Mouse (Mus musculus): ENCODE measurements around the gene Rtn2. TPM values are rescaled to one million over a fixed set of nuclear protein-coding genes. Genes with fewer than 3 reads are reported as not detected.

The Rtn2 gene
- total RNA-seq, 2 experiments from 2014 or later = 800 to 833 TPM

GRCm38 (mm10) chr7:19335583-19335982, 53.2 kb downstream of the Rtn2 start:
- no peak for DNase-seq
- intact Hi-C loops (cut with DNase I; ENCODE audit: low total_unique reads) = no loop called here

GRCm38 (mm10) chr7:19337122-19337521, 54.7 kb downstream of the Rtn2 start:
- DNase-seq = no peak
- intact Hi-C loops (cut with DNase I; ENCODE audit: low total_unique reads) = no loop called here

GRCm38 (mm10) chr7:19338060-19338459, 55.6 kb downstream of the Rtn2 start:
- intact Hi-C loops (cut with DNase I; ENCODE audit: low total_unique reads) = no loop called here
- DNase-seq = no peak

GRCm38 (mm10) chr7:19338596-19338995, 56.2 kb downstream of the Rtn2 start:
- intact Hi-C loops (cut with DNase I; ENCODE audit: low total_unique reads) = no loop called here
- no peak for DNase-seq

- DNase-seq = no peak
- intact Hi-C loops (cut with DNase I; ENCODE audit: low total_unique reads) = loop anchor here (10.0 kb wide), 1 partner anchor 106 kb away; no protein-coding TSS in a partner anchor
These were observed 58.8 kb downstream of the Rtn2 start for GRCm38 (mm10) chr7:19341250-19341649.

GRCm38 (mm10) chr7:19341761-19342409, 59.5 kb downstream of the Rtn2 start:
- DNase-seq = peak; percentile 67
- intact Hi-C loops (cut with DNase I; ENCODE audit: low total_unique reads) = loop anchor here (2.0 to 10.0 kb wide), 2 partner anchors 41 to 107 kb away; no protein-coding TSS in a partner anchor

- DNase-seq = peak; percentile 82
- intact Hi-C loops (cut with DNase I; ENCODE audit: low total_unique reads) = loop anchor here (2.0 to 10.0 kb wide), 2 partner anchors 42 to 108 kb away; no protein-coding TSS in a partner anchor
These were observed 60.1 kb downstream of the Rtn2 start for GRCm38 (mm10) chr7:19342481-19343027.

- intact Hi-C loops (cut with DNase I; ENCODE audit: low total_unique reads) = loop anchor here (2.0 to 10.0 kb wide), 2 partner anchors 43 to 109 kb away; no protein-coding TSS in a partner anchor
- peak; percentile 65 for DNase-seq
These were observed 60.9 kb downstream of the Rtn2 start for GRCm38 (mm10) chr7:19343210-19343808.

- intact Hi-C loops (cut with DNase I; ENCODE audit: low total_unique reads) = loop anchor here (10.0 kb wide), 1 partner anchor 110 kb away; no protein-coding TSS in a partner anchor
- DNase-seq = no peak
These were observed 61.9 kb downstream of the Rtn2 start, which contains the start of gene Ercc1 for GRCm38 (mm10) chr7:19344237-19344847. Gene Ercc1 (plus strand): TSS chr7:19344778.

- peak; percentile 91 for DNase-seq
- intact Hi-C loops (cut with DNase I; ENCODE audit: low total_unique reads) = loop anchor here (10.0 kb wide), 1 partner anchor 110 kb away; no protein-coding TSS in a partner anchor
These were observed 62.6 kb downstream of the Rtn2 start for GRCm38 (mm10) chr7:19344938-19345471.

Other genes with a start within 250 kb of the Rtn2 start
- not detected for gene Rsph6a, start 227.9 kb upstream of the Rtn2 start, total RNA-seq (2021)
- 10 to 100 TPM; 22.1 to 25.5 TPM for gene Dmwd, start 206.4 kb upstream of the Rtn2 start, total RNA-seq (2021)
- gene Dmpk, start 198.8 kb upstream of the Rtn2 start, total RNA-seq (2021) = 100 to 1,000 TPM; 241 to 257 TPM
- gene Six5, start 188.0 kb upstream of the Rtn2 start, total RNA-seq (2021) = 1 to 10 TPM; 3.1 to 3.8 TPM
- not detected for gene Gm4969, start 164.3 kb upstream of the Rtn2 start, total RNA-seq (2021)
- gene Fbxo46, start 162.8 kb upstream of the Rtn2 start, total RNA-seq (2021) = 1 to 10 TPM; 3.2 TPM
- gene Qpctl, start 133.3 kb upstream of the Rtn2 start, total RNA-seq (2021) = 1 to 10 TPM; 3.1 to 4.2 TPM
- 10 to 100 TPM; 62.3 to 66.5 TPM for gene Snrpd2, start 132.9 kb upstream of the Rtn2 start, total RNA-seq (2021)
- gene Gipr, start 116.5 kb upstream of the Rtn2 start, total RNA-seq (2021) = under 1 TPM in 1 of 2 experiments, not detected in 1; 0.09 TPM
- gene Eml2, start 106.2 kb upstream of the Rtn2 start, total RNA-seq (2021) = 10 to 100 TPM; 12.1 to 14.2 TPM
- gene Gpr4, start 70.1 kb upstream of the Rtn2 start, total RNA-seq (2021) = 1 to 10 TPM; 2.9 to 4.3 TPM
- gene Opa3, start 54.3 kb upstream of the Rtn2 start, total RNA-seq (2021) = 10 to 100 TPM; 35.1 to 43.0 TPM
- gene Vasp, start 10.8 kb upstream of the Rtn2 start, total RNA-seq (2021) = 10 to 100 TPM; 31.0 to 35.1 TPM
- gene Ppm1n, start 2.6 kb upstream of the Rtn2 start, total RNA-seq (2021) = not detected
- gene Fosb, start 27.4 kb downstream of the Rtn2 start, total RNA-seq (2021) = under 1 TPM; 0.69 to 0.90 TPM
- gene Ercc1, start 62.2 kb downstream of the Rtn2 start, total RNA-seq (2021) = 10 to 100 TPM; 26.7 to 28.7 TPM
- gene Cd3eap, start 76.9 kb downstream of the Rtn2 start, total RNA-seq (2021) = 1 to 10 TPM; 7.4 to 8.2 TPM
- gene Ppp1r13l, start 77.1 kb downstream of the Rtn2 start, total RNA-seq (2021) = 1 to 10 TPM; 1.7 to 2.9 TPM
- 1 to 10 TPM; 6.1 to 7.8 TPM for gene Ercc2, start 99.4 kb downstream of the Rtn2 start, total RNA-seq (2021)
- gene Klc3, start 121.5 kb downstream of the Rtn2 start, total RNA-seq (2021) = under 1 TPM in 1 of 2 experiments, not detected in 1; 0.11 TPM
- over 10,000 TPM; 34,344 to 35,305 TPM for gene Ckm, start 122.2 kb downstream of the Rtn2 start, total RNA-seq (2021)
- 10 to 100 TPM; 12.6 to 14.1 TPM for gene Mark4, start 176.2 kb downstream of the Rtn2 start, total RNA-seq (2021)
- under 1 TPM; 0.47 to 0.74 TPM for gene Exoc3l2, start 180.7 kb downstream of the Rtn2 start, total RNA-seq (2021)
- 1 to 10 TPM; 1.7 to 2.1 TPM for gene Bloc1s3, start 225.7 kb downstream of the Rtn2 start, total RNA-seq (2021)
- gene Trappc6a, start 225.8 kb downstream of the Rtn2 start, total RNA-seq (2021) = 10 to 100 TPM; 19.9 to 20.0 TPM
- gene Nkpd1, start 235.2 kb downstream of the Rtn2 start, total RNA-seq (2021) = not detected

Data from gastrocnemius, postnatal 14 days (tissue).